Mouse (Mus musculus) testis, adult 2 months (tissue): ENCODE results near the gene Pcbp4. TPM values are rescaled to one million over a fixed set of nuclear protein-coding genes. Genes with fewer than 3 reads are reported as not detected.
A peak's percentile ranks its signal among the peaks of the same experiment; 100 is the strongest.

Source experiments
- H3K27ac ChIP-seq: fragments of 200-500 bp; 2 replicates; pipeline ENCODE4 v1.5.1; 2012; ENCODE audit warnings: low read depth, low read length; ENCODE audit not compliant: control insufficient read depth, insufficient read depth
- H3K27me3 ChIP-seq: fragments of 200-500 bp; 2 replicates; pipeline ENCODE4 v1.6.1; 2012; ENCODE audit warnings: mild to moderate bottlenecking, low read length, moderate library complexity; ENCODE audit not compliant: control insufficient read depth, insufficient read depth
- H3K36me3 ChIP-seq: fragments of 200-500 bp; 2 replicates; pipeline ENCODE4 v1.6.1; 2012; ENCODE audit warnings: mild to moderate bottlenecking, low read length; ENCODE audit not compliant: control insufficient read depth, insufficient read depth
- H3K4me1 ChIP-seq: fragments of 200-500 bp; 2 replicates; pipeline ENCODE4 v1.6.1; 2012; ENCODE audit warnings: low read length; ENCODE audit not compliant: control insufficient read depth, insufficient read depth
- H3K4me3 ChIP-seq: fragments of 200-500 bp; 2 replicates; pipeline ENCODE4 v1.5.1; 2012; ENCODE audit warnings: low read depth, mild to moderate bottlenecking, low read length, moderate library complexity, mixed read lengths; ENCODE audit not compliant: control insufficient read depth
- CTCF ChIP-seq: fragments of 200-500 bp; IDR thresholded peaks from 2 replicates; pipeline ENCODE4 v1.5.1; 2012; ENCODE audit warnings: low read depth, mild to moderate bottlenecking, inconsistent platforms, low read length, moderate library complexity; ENCODE audit not compliant: control insufficient read depth, insufficient read depth, insufficient replicate concordance
- POLR2A ChIP-seq: fragments of 200-500 bp; IDR thresholded peaks from 2 replicates; pipeline ENCODE4 v1.6.1; 2012; ENCODE audit warnings: low read depth, mild to moderate bottlenecking, inconsistent platforms, low read length, moderate library complexity; ENCODE audit not compliant: control insufficient read depth
- polyA plus RNA-seq: library from polyadenylated mRNA; depleted of rRNA; stranded (reverse); fragments of >200 nt; gene quantifications from 2 replicates; pipeline ENCODE4 v1.2.3, GENCODE M21; 2012

Pcbp4 gene
- polyA plus RNA-seq, 1 experiment: 65.7 TPM

GRCm38 (mm10) chr9:106465571-106466200 lies 12.6 kb downstream of the Pcbp4 start, which contains the start of gene Gpr62:
TSS of gene Gpr62 (minus strand) at chr9:106465938.
- Histone ChIP-seq H3K36me3 (no peaks in the 10 kb centered on the region), H3K27me3 (no peaks in the 10 kb centered on the region), H3K4me1 (peaks cover 11% of the 10 kb centered on the region), H3K4me3 (peak within 1 kb of the TSS; percentile 84), H3K27ac (peak within 1 kb of the TSS; percentile 67)
- TF ChIP-seq POLR2A (no peak; the same call in 1 of the 2 replicates), CTCF (no peak)

- TF ChIP-seq CTCF: no peak
- no peak for TF ChIP-seq POLR2A
- no peaks in the 10 kb centered on the region for H3K27me3 ChIP-seq
- H3K4me1 ChIP-seq: peaks cover 11% of the 10 kb centered on the region
- no peak overlapping the region for H3K27ac ChIP-seq
- H3K4me3 ChIP-seq: no peak overlapping the region
- no peaks in the 10 kb centered on the region for H3K36me3 ChIP-seq
Observed at GRCm38 (mm10) chr9:106466721-106467120, 13.6 kb downstream of the Pcbp4 start.

- TF ChIP-seq CTCF: no peak
- no peak for TF ChIP-seq POLR2A
- Histone ChIP-seq H3K27ac (no peak overlapping the region), H3K27me3 (no peaks in the 10 kb centered on the region), H3K36me3 (no peaks in the 10 kb centered on the region), H3K4me1 (peaks cover 12% of the 10 kb centered on the region), H3K4me3 (no peak overlapping the region)
Observed at GRCm38 (mm10) chr9:106467746-106468145, 14.7 kb downstream of the Pcbp4 start.

GRCm38 (mm10) chr9:106469317-106469716 lies 16.2 kb downstream of the Pcbp4 start:
- H3K4me3 ChIP-seq: no peak overlapping the region
- peaks cover 11% of the 10 kb centered on the region for H3K4me1 ChIP-seq
- no peaks in the 10 kb centered on the region for H3K27me3 ChIP-seq
- H3K36me3 ChIP-seq: no peaks in the 10 kb centered on the region
- H3K27ac ChIP-seq: no peak overlapping the region
- TF ChIP-seq CTCF: no peak
- TF ChIP-seq POLR2A: no peak

GRCm38 (mm10) chr9:106469776-106470175 lies 16.7 kb downstream of the Pcbp4 start:
- TF ChIP-seq CTCF (no peak), POLR2A (no peak)
- Histone ChIP-seq H3K4me1 (peaks cover 8% of the 10 kb centered on the region), H3K27ac (no peak overlapping the region)

GRCm38 (mm10) chr9:106470991-106471750 lies 18.1 kb downstream of the Pcbp4 start:
- no peak overlapping the region for H3K27ac ChIP-seq
- H3K4me1 ChIP-seq: peaks cover 9% of the 10 kb centered on the region
- H3K36me3 ChIP-seq: no peaks in the 10 kb centered on the region
- no peak overlapping the region for H3K4me3 ChIP-seq
- no peak for TF ChIP-seq POLR2A
- no peak for TF ChIP-seq CTCF
- H3K27me3 ChIP-seq: no peaks in the 10 kb centered on the region

More at GRCm38 (mm10) chr9:106469776-106470175, 16.7 kb downstream of the Pcbp4 start:
- Histone ChIP-seq H3K27me3 (no peaks in the 10 kb centered on the region), H3K4me3 (no peak overlapping the region), H3K36me3 (no peaks in the 10 kb centered on the region)

- no peaks in the 10 kb centered on the region for H3K36me3 ChIP-seq
- no peaks in the 10 kb centered on the region for H3K27me3 ChIP-seq
- no peak for TF ChIP-seq CTCF
- peaks cover 14% of the 10 kb centered on the region for H3K4me1 ChIP-seq
- H3K27ac ChIP-seq: no peak overlapping the region
- H3K4me3 ChIP-seq: no peak overlapping the region
Observed at GRCm38 (mm10) chr9:106471892-106472291, 18.8 kb downstream of the Pcbp4 start.

GRCm38 (mm10) chr9:106472321-106472720 lies 19.2 kb downstream of the Pcbp4 start:
- H3K4me3 ChIP-seq: no peak overlapping the region
- TF ChIP-seq POLR2A: no peak
- TF ChIP-seq CTCF: no peak
- H3K4me1 ChIP-seq: peaks cover 14% of the 10 kb centered on the region
- H3K27me3 ChIP-seq: no peaks in the 10 kb centered on the region
- H3K36me3 ChIP-seq: no peaks in the 10 kb centered on the region
- H3K27ac ChIP-seq: no peak overlapping the region
